Mouse (Mus musculus) midbrain, embryonic 16.5 days (tissue): ENCODE data around the gene Ssbp3. TPM values are rescaled to one million over a fixed set of nuclear protein-coding genes. Genes with fewer than 3 reads are reported as not detected.

Experiments
- ATAC-seq: fragments of 200-750 bp; cut with Nextera tagmentation; 2 replicates; pipeline ENCODE4 v1.8.0; 2017; ENCODE audit warnings: moderate TSS enrichment
- H3K27ac ChIP-seq: fragments of 300-500 bp; sonication (generic); 2 replicates; pipeline ENCODE4 v1.5.1; 2014; ENCODE audit warnings: mild to moderate bottlenecking, low read length, mixed read lengths
- H3K27me3 ChIP-seq: fragments of 300-500 bp; sonication (generic); 2 replicates; pipeline ENCODE4 v1.6.1; 2014; ENCODE audit warnings: low read depth, low read length, mixed read lengths; ENCODE audit not compliant: control insufficient read depth, insufficient read depth
- H3K36me3 ChIP-seq: fragments of 300-500 bp; sonication (generic); 2 replicates; pipeline ENCODE4 v1.6.1; 2014; ENCODE audit warnings: mild to moderate bottlenecking, low read length, moderate library complexity, mixed read lengths; ENCODE audit not compliant: control insufficient read depth, insufficient read depth
- H3K4me1 ChIP-seq: fragments of 300-500 bp; sonication (generic); 2 replicates; pipeline ENCODE4 v1.6.1; 2014; ENCODE audit warnings: mild to moderate bottlenecking, low read length, mixed read lengths; ENCODE audit not compliant: control insufficient read depth, insufficient read depth
- H3K4me2 ChIP-seq: fragments of 300-500 bp; sonication (generic); 2 replicates; pipeline ENCODE4 v1.6.1; 2014; ENCODE audit warnings: mild to moderate bottlenecking, low read length, mixed read lengths
- H3K4me3 ChIP-seq: fragments of 300-500 bp; sonication (generic); 2 replicates; pipeline ENCODE4 v1.5.1; 2014; ENCODE audit warnings: low read depth, mild to moderate bottlenecking, low read length, moderate library complexity, mixed read lengths
- H3K9ac ChIP-seq: fragments of 300-500 bp; sonication (generic); 2 replicates; pipeline ENCODE4 v1.6.1; 2014; ENCODE audit warnings: low read depth, low read length, mixed read lengths
- H3K9me3 ChIP-seq: fragments of 300-500 bp; sonication (generic); replicated peaks from 2 replicates; pipeline ENCODE4 v1.6.1; 2014; ENCODE audit warnings: mild to moderate bottlenecking, low read length, mixed read lengths; ENCODE audit not compliant: control insufficient read depth, poor library complexity, severe bottlenecking
- WGBS: fragments of 180-500 bp; shearing (Covaris S2); extraction: QIAGEN DNeasy Blood & Tissue Kit; methylation state at CpG from one replicate; pipeline ENCODE4 v1.1.7; 2014; 5-methylcytosine and 5-hydroxymethylcytosine counted together
- polyA plus RNA-seq: library from polyadenylated mRNA; unstranded; fragments of >200 nt; fragmentation: Nextera tagmentation; extraction: Ambion mirVana; gene quantifications from 2 replicates; pipeline ENCODE4 v1.2.1, GENCODE M21; 2015

Gene Ssbp3
- polyA plus RNA-seq, 1 experiment from 2014 or later, result 129 TPM

DNA sequence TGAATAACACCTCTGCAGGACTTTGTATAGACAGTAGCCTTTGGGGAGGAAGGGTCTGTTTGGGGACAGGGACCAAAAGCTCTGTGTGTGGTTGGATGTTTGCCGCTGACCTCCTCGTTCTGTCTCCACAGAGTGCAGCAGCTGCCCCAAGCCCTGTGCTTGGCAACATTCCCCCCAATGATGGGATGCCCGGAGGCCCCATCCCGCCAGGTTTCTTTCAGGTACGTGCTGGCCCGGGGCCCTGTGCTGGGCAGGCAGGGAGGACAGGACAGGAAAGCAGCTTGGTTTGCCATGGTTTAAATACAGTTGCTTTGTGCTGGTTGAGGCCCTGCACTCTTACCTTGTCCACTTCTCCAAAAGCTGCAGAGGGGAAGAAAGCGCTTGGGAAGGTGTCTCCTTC lies 99.0 kb downstream of the Ssbp3 start:
- Histone ChIP-seq H3K9ac (no peak overlapping the region), H3K9me3 (no peaks in the 10 kb centered on the region), H3K27me3 (no peaks in the 10 kb centered on the region), H3K4me3 (no peak overlapping the region), H3K4me1 (peaks cover 7% of the 10 kb centered on the region), H3K36me3 (no peaks in the 10 kb centered on the region), H3K4me2 (no peak overlapping the region), H3K27ac (0 out of 2 replicates have a peak overlapping the region, but pooled peaks have one; percentile 15)
- ATAC-seq, result no peak
- WGBS, result 90% methylated on average over 7 of the region's 7 CpGs

DNA sequence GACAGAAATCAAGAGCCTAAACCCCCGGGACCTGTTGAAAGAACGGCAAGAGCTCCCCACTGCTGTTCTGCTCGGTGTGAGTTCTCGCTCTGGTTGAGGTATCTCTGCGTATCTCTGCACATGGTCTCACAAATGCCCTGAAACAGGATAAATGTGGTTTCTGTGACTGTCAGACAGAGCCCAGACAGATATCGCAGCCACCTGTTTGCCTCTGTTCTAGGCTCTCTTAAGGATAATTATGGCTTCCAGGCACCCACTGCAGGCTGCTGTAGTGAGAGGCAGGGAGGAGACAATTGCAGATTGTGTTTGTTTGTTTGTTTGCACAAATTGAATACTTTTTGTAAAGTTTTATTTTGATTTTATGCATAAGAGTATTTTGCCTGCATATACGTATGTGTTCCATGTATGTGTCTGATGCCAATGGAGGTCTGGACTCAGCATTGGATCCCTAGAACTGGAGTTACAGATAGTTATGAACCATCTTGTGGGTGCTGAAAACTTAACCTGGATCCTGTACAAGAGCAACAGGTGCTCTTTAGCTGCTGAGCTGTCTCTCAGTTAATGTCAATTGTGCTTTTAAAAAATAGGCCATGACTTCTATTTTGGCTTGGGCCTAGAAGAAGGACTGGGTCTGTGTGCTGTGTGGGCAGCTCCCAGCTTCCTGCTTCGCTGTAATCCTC lies 101.0 kb downstream of the Ssbp3 start:
- Histone ChIP-seq H3K9me3 (no peaks in the 10 kb centered on the region), H3K9ac (no peak overlapping the region), H3K27ac (no peak overlapping the region), H3K4me1 (peaks cover 18% of the 10 kb centered on the region), H3K36me3 (no peaks in the 10 kb centered on the region), H3K27me3 (no peaks in the 10 kb centered on the region), H3K4me2 (no peak overlapping the region), H3K4me3 (no peak overlapping the region)
- 87% methylated on average over 8 of the region's 8 CpGs for WGBS
- ATAC-seq, result no peak

DNA sequence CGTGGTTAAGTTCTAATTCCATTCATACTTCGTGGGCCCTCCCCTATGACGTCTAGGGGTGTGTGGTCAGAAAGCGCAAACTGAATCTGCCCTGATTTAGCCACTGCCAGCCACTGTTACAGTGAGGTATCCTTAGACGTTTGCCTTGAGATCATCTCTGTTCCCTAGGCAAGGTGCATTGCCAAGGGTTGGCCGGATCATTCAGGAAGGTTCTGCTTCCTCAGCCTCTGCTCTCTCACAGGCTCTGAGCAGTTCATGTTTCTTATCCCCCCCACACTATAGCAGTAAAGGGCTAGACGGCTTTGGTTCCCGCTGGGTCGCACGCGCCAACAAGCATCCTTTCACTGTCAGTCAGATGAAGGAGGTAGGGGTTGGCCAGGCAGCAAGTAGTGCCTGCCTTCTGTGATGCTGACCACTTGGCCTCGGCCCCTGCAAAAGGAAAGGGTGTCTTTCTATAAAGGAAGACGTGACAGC lies 101.5 kb downstream of the Ssbp3 start:
- peaks cover 24% of the 10 kb centered on the region for H3K4me1 ChIP-seq
- H3K36me3 ChIP-seq, result no peaks in the 10 kb centered on the region
- no peak for ATAC-seq
- H3K4me3 ChIP-seq, result no peak overlapping the region
- no peaks in the 10 kb centered on the region for H3K27me3 ChIP-seq
- no peak overlapping the region for H3K9ac ChIP-seq
- H3K27ac ChIP-seq, result no peak overlapping the region
- H3K9me3 ChIP-seq, result no peaks in the 10 kb centered on the region
- H3K4me2 ChIP-seq, result no peak overlapping the region
- 63% methylated on average over 13 of the region's 13 CpGs for WGBS

- H3K27ac ChIP-seq, result no peak overlapping the region
- no peaks in the 10 kb centered on the region for H3K36me3 ChIP-seq
Measured at GRCm38 (mm10) chr4:107012574-107012973, 102.1 kb downstream of the Ssbp3 start.

DNA sequence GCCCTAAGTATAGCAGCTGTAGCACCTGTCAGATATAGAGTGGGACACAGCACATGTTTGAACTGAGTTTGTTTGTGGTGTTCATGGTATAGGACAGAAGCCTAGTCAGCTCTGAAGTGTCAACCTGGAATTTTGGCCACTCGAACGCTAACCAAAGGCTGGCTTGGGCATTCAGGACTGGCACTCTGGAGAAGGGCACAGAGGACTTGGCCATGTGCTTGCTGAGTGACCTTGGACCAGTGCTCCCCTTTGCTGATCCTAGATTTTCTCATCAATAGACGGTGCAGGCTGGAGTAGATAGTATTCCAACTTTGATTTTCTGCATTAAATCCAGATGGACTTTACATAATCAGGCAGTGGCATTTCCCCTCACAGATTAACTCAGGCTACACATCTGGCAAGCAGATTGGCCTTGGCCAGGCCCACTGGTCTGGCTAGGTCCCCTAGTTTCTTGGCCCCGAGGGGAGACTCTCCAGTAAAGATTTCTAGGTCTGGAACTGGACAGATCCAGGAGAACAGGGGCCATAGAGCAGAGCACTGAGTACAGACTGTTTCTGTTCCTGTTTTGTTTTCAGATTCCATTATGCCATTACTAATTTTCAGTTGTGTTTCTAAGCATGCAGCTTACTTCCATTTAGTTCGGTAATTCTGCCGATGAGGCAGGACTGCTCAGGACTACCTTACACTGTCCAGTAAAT lies 102.8 kb downstream of the Ssbp3 start:
- Histone ChIP-seq H3K9ac (no peak overlapping the region), H3K4me3 (no peak overlapping the region), H3K36me3 (no peaks in the 10 kb centered on the region), H3K9me3 (no peaks in the 10 kb centered on the region), H3K4me1 (peaks cover 34% of the 10 kb centered on the region), H3K27ac (no peak overlapping the region), H3K27me3 (no peaks in the 10 kb centered on the region), H3K4me2 (no peak overlapping the region)
- no peak for ATAC-seq
- WGBS, result 83% methylated on average over 6 of the region's 6 CpGs

More at GRCm38 (mm10) chr4:107012574-107012973, 102.1 kb downstream of the Ssbp3 start:
- H3K4me2 ChIP-seq, result no peak overlapping the region
- peaks cover 29% of the 10 kb centered on the region for H3K4me1 ChIP-seq
- no peak overlapping the region for H3K9ac ChIP-seq
- WGBS, result 88% methylated on average over 3 of the region's 3 CpGs
- H3K4me3 ChIP-seq, result no peak overlapping the region
- H3K27me3 ChIP-seq, result no peaks in the 10 kb centered on the region
- no peaks in the 10 kb centered on the region for H3K9me3 ChIP-seq
- no peak for ATAC-seq

DNA sequence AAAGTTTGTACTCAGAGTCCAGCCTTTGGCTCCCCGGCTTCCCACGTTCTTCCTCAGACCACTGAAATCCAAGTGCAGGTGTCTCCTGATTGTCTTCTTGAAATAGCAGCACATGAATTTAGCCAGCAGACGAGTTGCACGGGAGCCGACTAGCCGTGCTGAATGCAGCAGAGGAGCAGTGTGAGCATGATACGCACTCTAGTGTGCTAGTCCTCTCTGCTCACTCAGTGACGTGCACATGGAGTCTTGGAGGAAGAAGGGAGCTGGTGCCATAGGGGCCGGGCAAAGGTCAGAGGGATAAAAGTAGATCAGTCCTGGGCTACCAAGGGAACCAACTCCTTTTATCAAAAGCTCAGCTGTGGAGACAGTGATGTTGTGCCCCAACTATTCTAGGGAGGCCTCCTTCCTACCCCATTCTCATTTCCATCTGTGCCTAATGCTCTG lies 103.3 kb downstream of the Ssbp3 start:
- Histone ChIP-seq H3K4me2 (no peak overlapping the region), H3K4me3 (no peak overlapping the region), H3K36me3 (no peaks in the 10 kb centered on the region), H3K9ac (no peak overlapping the region), H3K4me1 (peaks cover 40% of the 10 kb centered on the region), H3K27me3 (no peaks in the 10 kb centered on the region), H3K9me3 (no peaks in the 10 kb centered on the region), H3K27ac (no peak overlapping the region)
- no peak for ATAC-seq
- WGBS, result 77% methylated on average over 9 of the region's 9 CpGs

DNA sequence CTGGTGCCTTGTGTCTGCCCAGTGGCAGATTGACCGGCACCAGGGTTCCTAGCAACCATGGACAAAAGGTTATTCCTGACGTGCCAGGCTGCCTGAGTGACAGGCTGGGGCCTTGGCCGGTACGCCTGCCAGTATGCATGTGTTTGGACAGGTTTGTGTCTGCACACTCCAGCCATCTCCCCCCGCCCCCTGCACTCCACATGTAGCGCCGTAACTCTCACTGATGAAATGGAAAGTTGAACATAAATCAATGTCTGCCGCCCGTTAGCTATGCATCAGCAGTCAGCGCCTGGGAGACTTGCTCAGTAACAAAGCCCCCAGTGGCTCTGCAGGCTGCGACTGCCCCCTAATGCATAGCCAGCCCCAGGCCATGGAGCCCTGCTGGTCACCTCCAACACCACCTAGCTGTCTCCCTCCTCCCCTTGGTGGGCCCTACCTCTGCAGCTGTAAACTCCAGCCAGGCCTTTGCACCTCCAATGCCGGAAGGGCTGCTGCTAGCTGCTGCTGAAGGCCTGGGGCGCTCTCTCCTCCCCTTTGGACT lies 105.5 kb downstream of the Ssbp3 start:
- H3K4me2 ChIP-seq, result no peak overlapping the region
- H3K4me1 ChIP-seq, result peaks cover 56% of the 10 kb centered on the region
- peak; percentile 46; the same call in 1 of the 2 replicates for ATAC-seq

DNA sequence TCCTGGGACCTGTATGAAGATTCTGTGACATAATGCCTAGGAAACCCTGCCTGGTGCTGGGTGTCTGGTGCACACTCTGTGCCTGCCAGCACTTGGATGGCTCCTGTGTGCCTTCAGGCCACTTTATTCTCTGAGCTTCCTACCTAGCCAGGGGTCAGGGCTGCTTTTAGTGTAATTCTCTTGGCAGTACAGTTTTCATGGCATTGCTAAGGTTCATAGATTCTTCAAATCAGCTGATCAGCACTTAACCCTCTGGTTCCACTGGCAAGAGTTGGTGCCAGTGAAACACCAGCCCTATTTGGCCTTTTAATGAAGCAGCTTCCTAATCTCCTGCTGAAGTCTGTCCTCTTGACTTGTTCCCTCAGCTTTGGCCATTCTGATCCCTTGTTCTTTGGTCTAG lies 106.8 kb downstream of the Ssbp3 start:
- H3K9ac ChIP-seq, result no peak overlapping the region
- H3K9me3 ChIP-seq, result no peaks in the 10 kb centered on the region
- no peak for ATAC-seq
- H3K36me3 ChIP-seq, result no peaks in the 10 kb centered on the region
- peaks cover 62% of the 10 kb centered on the region for H3K4me1 ChIP-seq
- no peak overlapping the region for H3K4me3 ChIP-seq
- no peak overlapping the region for H3K4me2 ChIP-seq
- H3K27me3 ChIP-seq, result no peaks in the 10 kb centered on the region
- H3K27ac ChIP-seq, result 0 out of 2 replicates have a peak overlapping the region, but pooled peaks have one; percentile 8

More for the DNA sequence above, 105.5 kb downstream of the Ssbp3 start:
- Histone ChIP-seq H3K4me3 (no peak overlapping the region), H3K27me3 (no peaks in the 10 kb centered on the region), H3K27ac (peak overlapping the region; percentile 35), H3K36me3 (no peaks in the 10 kb centered on the region), H3K9ac (no peak overlapping the region), H3K9me3 (no peaks in the 10 kb centered on the region)
- WGBS, result 30% methylated on average over 13 of the region's 13 CpGs

GRCm38 (mm10) chr4:107018521-107018920 lies 108.0 kb downstream of the Ssbp3 start:
- Histone ChIP-seq H3K27me3 (no peaks in the 10 kb centered on the region), H3K4me1 (peaks cover 74% of the 10 kb centered on the region), H3K36me3 (no peaks in the 10 kb centered on the region), H3K27ac (peak overlapping the region; percentile 60), H3K4me2 (no peak overlapping the region), H3K9ac (no peak overlapping the region), H3K4me3 (no peak overlapping the region), H3K9me3 (no peaks in the 10 kb centered on the region)
- 61% methylated on average over 3 of the region's 3 CpGs for WGBS
- ATAC-seq, result no peak
